Mouse (Mus musculus) megakaryocyte, embryonic 14.5 days (primary cell): Measurements from ENCODE around the gene Ankfy1.
"Not testable (repeated sequence)": the region's sequence is repeated elsewhere in the genome, so short reads cannot be mapped to it uniquely, and the experiment has no call there.

ENCODE experiments used
- FLI1 ChIP-seq: IDR thresholded peaks from 2 replicates; pipeline ENCODE4 v1.6.1; 2012; ENCODE audit warnings: low read length, inconsistent platforms, mixed read lengths
- GATA1 ChIP-seq: IDR thresholded peaks from 3 replicates; pipeline ENCODE4 v1.6.1; 2012; ENCODE audit warnings: mixed read lengths, low read length, inconsistent platforms, borderline replicate concordance

- TF ChIP-seq GATA1, FLI1: not testable (repeated sequence)
These were observed 82.8 kb downstream of the Ankfy1 start for GRCm38 (mm10) chr11:72772611-72773010.
